Mouse (Mus musculus) lung, adult 2 months (tissue): Measurements from ENCODE around the gene Rabep1. TPM values are rescaled to one million over a fixed set of nuclear protein-coding genes. Genes with fewer than 3 reads are reported as not detected.
A peak's percentile ranks its signal among the peaks of the same experiment; 100 is the strongest.

Source experiments
- DNase-seq: peaks from one replicate; pipeline ENCODE4 v3.0.0; 2022
- H3K4me1 ChIP-seq: fragments of 200-500 bp; 2 replicates; pipeline ENCODE4 v1.6.1; 2011; ENCODE audit warnings: low read length; ENCODE audit not compliant: control insufficient read depth, insufficient read depth
- H3K4me3 ChIP-seq: fragments of 200-500 bp; replicated peaks from 2 replicates; pipeline ENCODE3; 2011; ENCODE audit warnings: low read depth, mild to moderate bottlenecking, control low read depth, low read length; ENCODE audit errors: extremely low read depth
- CTCF ChIP-seq: fragments of 200-500 bp; IDR thresholded peaks from 2 replicates; pipeline ENCODE4 v1.5.1; 2011; ENCODE audit warnings: mild to moderate bottlenecking, low read length, control low read depth; ENCODE audit not compliant: insufficient read depth
- POLR2A ChIP-seq: fragments of 200-500 bp; IDR thresholded peaks from 2 replicates; pipeline ENCODE4 v1.6.1; 2011; ENCODE audit warnings: low read depth, mild to moderate bottlenecking, control low read depth, low read length, borderline replicate concordance; ENCODE audit errors: extremely low read depth
- WGBS: fragments of 180-500 bp; shearing (Covaris S2); methylation state at CpG from one replicate; pipeline ENCODE4 v1.1.7; 2018; 5-methylcytosine and 5-hydroxymethylcytosine counted together
- polyA plus RNA-seq: library from polyadenylated mRNA; depleted of rRNA; stranded (reverse); fragments of >200 nt; gene quantifications from 2 replicates; pipeline ENCODE4 v1.2.3, GENCODE M21; 2012; rRNA removed

The Rabep1 gene
- polyA plus RNA-seq: 3.4 TPM in 2 replicates

DNA sequence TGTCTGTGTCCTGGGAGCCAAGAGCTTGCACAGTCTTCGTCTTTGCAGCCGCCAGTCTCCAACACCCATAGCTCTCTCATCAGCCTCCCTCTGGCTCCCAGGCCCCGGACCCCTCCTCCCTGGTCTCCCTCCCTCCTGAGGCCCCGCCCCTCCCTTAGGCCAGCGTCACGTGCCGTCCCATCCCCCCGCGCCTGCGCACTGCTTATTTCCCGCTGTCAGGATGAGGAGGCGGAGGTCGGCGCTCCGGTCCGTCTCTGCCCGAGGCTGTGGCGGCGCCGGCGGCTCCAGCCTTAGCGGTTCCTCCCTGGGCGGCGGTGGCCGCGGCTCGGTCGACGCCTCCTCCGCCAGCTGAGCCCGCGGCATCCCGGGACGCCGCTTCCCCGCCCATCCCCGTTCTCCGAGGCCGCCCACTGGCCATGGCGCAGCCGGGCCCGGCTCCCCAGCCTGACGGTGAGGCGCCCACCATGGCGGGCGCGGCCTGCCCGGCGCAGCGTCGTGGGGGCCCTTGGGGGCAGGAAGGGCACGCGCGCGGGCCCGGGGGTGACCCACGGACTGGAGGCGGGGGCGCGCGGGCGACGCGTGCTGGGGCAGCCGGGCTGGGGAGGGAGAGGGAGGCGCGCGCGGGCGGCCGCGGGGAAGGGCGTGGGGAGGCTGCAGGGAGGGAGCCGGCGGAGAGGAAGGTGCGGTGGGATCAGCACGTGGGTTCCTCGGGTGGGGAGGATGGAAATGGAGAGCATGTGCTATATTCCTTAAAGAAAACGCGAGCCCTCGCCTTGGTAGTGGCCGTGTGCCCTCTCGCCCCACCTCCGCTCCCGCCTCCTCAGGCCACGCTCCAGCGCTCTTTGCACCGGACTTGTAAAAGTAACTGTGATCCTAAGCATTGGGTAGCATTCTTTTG, at the start of gene Rabep1:
Gene Rabep1, plus strand, starts transcription at position 220 of the 898 bp plus-strand sequence.
- TF ChIP-seq POLR2A (peak; percentile 88; the same call in 1 of the 2 replicates), CTCF (no peak)
- Histone ChIP-seq H3K4me1 (peaks cover 12% of the 10 kb centered on the region), H3K4me3 (peak within 1 kb of the TSS; percentile 85)
- under 1% methylated on average over 85 of the region's 88 CpGs for WGBS
- DNase-seq: peak; percentile 92

- no peak for DNase-seq
- TF ChIP-seq POLR2A (no peak), CTCF (no peak)
These were observed 42.2 kb upstream of the Rabep1 start for GRCm38 (mm10) chr11:70802208-70802864.

DNA sequence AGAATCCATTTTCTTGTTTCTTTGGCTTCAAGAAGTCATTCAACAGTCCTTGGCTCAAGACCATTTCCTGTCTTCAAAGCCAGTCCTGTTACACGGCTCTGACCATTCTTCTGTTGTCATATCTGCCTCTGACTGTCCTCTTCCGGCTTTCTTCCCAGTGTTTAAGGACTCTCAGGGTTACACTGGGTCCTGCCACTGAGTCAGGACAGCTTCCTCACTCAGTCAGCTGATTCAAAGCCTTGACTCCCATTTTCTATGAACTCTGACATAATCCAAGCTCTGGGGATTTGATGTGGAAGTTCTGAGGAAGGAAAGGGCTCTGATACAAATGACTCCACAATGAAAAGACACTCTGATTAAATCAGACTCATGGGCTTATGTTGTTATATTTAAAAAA, 41.7 kb upstream of the Rabep1 start:
- Histone ChIP-seq H3K4me3 (no peak overlapping the region), H3K4me1 (peaks cover 7% of the 10 kb centered on the region)
- TF ChIP-seq POLR2A: no peak
- TF ChIP-seq CTCF: no peak
- WGBS: 60% methylated on average over 2 of the region's 2 CpGs
- DNase-seq: no peak

More at GRCm38 (mm10) chr11:70802208-70802864, 42.2 kb upstream of the Rabep1 start:
- 97% methylated on average over 2 of the region's 2 CpGs for WGBS
- no peak overlapping the region for H3K4me3 ChIP-seq
- H3K4me1 ChIP-seq: peaks cover 7% of the 10 kb centered on the region

DNA sequence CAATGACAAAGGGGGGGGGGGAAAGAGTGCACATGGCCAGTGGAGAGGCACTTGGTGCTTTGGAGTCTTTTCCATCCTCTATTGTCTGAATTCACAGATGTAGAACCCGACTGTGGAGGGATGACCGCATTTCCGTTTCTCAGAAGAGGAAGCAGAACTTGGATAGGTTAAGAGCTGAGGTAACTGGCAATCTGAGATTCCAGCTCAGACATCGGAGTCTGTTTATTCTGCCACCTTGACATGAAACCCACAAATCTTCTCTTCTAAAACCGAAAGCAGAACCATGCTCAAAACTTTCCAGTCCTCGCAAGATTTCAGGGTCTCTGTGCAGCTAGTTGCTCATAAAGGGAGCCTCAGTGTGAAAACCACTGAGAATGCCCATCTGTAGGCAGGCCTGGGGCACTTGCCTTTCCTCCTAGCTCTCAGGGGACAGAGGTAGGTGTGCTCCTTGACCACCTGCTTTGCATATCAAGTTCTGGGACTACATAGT, 40.8 kb upstream of the Rabep1 start:
- DNase-seq: no peak
- WGBS: 38% methylated on average over 6 of the region's 6 CpGs
- H3K4me1 ChIP-seq: peaks cover 7% of the 10 kb centered on the region
- no peak overlapping the region for H3K4me3 ChIP-seq
- TF ChIP-seq CTCF (no peak), POLR2A (no peak)

DNA sequence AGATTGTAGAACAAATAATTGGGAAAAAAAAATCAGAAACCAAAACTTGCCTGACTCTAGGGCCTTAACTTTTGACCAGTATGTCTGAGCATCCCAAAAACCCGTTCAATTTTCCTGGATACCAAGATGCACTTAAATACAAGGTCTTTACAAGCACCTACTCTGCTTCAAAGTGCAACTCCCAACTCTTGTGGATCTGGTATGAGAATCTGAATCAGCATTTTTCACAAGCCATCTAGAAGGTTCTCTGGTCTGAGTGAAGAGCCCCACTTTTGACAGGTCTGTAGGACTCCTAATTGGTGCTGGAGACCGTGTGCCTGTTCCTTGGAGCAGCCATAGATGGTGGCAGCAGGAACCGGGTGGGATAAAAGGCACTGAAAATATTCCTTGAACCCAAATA, 40.2 kb upstream of the Rabep1 start:
- DNase-seq: no peak
- no peak overlapping the region for H3K4me3 ChIP-seq
- peaks cover 7% of the 10 kb centered on the region for H3K4me1 ChIP-seq
- WGBS: 81% methylated on average over 3 of the region's 3 CpGs
- no peak for TF ChIP-seq CTCF
- TF ChIP-seq POLR2A: no peak

GRCm38 (mm10) chr11:70805641-70806175, 38.9 kb upstream of the Rabep1 start:
- WGBS: 36% methylated on average over 8 of the region's 8 CpGs
- DNase-seq: no peak
- H3K4me3 ChIP-seq: no peak overlapping the region
- TF ChIP-seq POLR2A (no peak), CTCF (no peak)
- H3K4me1 ChIP-seq: peaks cover 7% of the 10 kb centered on the region

DNA sequence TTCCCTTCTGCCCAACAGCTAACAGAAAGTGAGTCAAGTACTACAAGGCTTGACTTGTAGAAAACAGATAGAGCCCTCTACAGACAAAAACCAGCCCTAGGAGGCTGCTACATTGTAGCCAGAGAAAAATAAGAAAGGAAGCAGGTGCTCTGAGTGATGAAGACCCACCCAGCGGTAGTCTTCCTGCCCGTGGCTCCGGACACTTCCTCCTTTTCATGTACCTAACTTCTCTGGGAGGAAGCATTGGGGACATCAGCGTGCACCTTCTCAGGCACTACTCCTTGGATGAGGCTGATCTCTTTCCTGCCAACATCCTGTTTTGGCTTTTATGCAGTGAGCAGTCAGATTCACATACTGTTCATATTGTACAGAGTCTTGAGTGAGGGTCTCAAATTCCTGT, 37.9 kb upstream of the Rabep1 start:
- no peak for TF ChIP-seq CTCF
- TF ChIP-seq POLR2A: no peak
- Histone ChIP-seq H3K4me1 (peaks cover 7% of the 10 kb centered on the region), H3K4me3 (no peak overlapping the region)
- WGBS: 33% methylated on average over 4 of the region's 4 CpGs
- no peak for DNase-seq

DNA sequence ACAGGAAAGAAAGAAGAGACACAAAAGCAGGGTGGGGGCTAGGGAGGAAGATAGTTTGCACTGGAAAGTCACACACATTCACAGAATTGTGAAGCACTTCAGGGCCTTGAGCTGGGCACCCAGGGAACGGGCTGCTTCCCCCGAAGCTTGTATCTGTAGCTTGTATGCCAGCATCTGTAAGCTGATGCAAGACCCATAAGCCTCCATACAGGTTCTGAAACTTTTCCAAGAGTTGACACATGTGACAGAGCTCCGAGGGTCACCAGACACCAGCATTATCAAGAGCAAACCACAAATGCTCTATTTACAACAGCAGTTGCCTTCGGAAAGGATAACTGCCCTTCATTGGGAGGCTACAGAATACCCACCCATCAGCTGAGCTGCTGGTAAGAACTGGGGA, 36.9 kb upstream of the Rabep1 start:
- TF ChIP-seq POLR2A (no peak), CTCF (no peak)
- DNase-seq: no peak
- WGBS: 85% methylated on average over 4 of the region's 4 CpGs

DNA sequence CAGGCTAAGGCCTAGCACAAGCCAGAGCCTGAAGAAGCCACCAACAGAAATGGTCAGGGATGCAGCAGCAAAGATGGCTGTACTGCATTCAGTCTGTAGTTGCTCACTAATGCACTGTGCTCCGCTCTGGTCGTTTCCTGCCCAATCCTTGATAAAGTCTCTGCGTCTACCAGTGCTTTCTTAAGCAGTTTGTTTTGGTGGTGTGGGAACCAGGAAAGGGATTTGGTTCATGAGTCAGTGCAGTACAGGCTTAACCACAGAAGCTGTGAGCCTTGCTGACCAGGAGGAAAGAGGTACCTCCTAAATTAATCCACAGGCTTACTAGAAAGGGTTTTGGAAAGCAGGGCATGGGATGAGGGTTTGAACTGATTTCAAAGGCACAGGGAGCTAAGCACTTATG, 36.5 kb upstream of the Rabep1 start:
- no peak for DNase-seq
- H3K4me1 ChIP-seq: peaks cover 7% of the 10 kb centered on the region
- WGBS: 67% methylated on average over 3 of the region's 3 CpGs
- TF ChIP-seq CTCF: no peak
- no peak for TF ChIP-seq POLR2A
- H3K4me3 ChIP-seq: no peak overlapping the region

More for the DNA sequence above, 36.9 kb upstream of the Rabep1 start:
- Histone ChIP-seq H3K4me1 (peaks cover 7% of the 10 kb centered on the region), H3K4me3 (no peak overlapping the region)
